Mouse (Mus musculus) CD4-positive helper T cell, adult 2 months (primary cell): ENCODE measurements around the gene Tigar.

Experiments
- DNase-seq: peaks from one replicate; pipeline ENCODE4 v3.0.0-alpha.2; 2012; ENCODE audit warnings: low read depth, missing footprints, low spot score

The Tigar gene

DNA sequence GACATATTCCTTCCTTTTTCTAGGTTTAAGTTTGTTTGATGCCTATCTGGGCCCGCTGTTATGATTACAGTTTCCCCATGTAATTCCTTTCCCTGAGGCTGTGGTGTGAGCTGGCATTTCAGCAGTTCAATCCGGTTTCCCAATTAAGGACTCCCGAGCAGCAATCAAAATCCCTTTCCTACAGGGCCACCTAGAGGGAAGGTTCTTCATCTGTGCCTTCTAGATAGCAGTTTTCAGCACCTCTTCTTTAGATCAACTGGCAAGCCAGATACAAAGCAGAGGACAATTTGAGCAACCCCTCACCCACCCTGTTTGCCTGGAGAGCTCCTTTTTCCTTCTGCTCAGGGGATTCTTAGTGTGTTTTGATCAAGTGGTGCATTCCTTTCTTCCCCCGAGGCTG is 22.6 kb downstream of the Tigar start:
- no peak for DNase-seq

- DNase-seq: no peak
Measured at GRCm38 (mm10) chr6:127081820-127082219, 27.5 kb downstream of the Tigar start.

DNA sequence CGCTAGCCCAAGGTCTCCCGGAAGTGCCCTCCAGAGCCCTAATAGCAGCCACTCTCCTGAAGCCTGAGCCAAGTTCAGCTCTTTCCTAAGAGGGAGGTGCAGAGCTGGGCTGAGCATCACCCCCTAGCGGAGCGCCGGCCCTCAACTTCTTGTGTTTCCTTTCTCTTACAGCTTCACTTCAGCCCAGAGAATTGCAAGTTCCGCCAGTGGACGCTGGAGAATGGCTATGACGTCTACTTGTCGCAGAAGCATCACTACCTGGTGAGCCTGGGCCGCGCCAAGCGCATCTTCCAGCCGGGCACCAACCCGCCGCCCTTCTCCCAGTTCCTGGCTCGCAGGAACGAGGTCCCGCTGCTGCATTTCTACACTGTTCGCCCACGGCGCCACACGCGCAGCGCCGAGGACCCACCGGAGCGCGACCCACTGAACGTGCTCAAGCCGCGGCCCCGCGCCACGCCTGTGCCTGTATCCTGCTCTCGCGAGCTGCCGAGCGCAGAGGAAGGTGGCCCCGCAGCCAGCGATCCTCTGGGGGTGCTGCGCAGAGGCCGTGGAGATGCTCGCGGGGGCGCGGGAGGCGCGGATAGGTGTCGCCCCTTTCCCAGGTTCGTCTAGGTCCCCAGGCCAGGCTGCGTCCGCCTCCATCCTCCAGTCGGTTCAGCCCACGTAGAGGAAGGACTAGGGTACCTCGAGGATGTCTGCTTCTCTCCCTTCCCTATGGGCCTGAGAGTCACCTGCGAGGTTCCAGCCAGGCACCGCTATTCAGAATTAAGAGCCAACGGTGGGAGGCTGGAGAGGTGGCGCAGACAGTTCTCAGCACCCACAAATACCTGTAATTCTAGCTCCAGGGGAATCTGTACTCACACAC is 29.3 kb downstream of the Tigar start:
- DNase-seq: peak; percentile 69

DNA sequence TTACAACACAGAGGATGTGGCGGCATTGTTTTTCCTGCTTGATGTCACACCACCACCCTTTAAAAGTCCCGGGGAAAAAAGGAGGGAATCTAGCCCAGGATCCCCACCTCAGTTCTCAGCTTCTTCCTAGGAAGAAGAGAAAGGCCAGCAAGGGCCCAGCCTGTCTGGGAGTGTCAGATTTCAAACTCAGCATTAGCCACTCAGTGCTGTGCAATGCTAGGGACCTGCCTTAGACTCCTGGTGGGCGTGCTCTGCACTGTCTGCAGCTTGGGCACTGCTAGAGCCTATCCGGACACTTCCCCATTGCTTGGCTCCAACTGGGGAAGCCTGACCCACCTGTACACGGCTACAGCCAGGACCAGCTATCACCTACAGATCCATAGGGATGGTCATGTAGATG is 36.5 kb downstream of the Tigar start, which contains the start of gene Fgf23:
Gene Fgf23, plus strand, starts transcription at position 86 of the 400 bp plus-strand sequence.
- DNase-seq: no peak

GRCm38 (mm10) chr6:127064815-127065214 is 44.5 kb downstream of the Tigar start:
- no peak for DNase-seq

DNA sequence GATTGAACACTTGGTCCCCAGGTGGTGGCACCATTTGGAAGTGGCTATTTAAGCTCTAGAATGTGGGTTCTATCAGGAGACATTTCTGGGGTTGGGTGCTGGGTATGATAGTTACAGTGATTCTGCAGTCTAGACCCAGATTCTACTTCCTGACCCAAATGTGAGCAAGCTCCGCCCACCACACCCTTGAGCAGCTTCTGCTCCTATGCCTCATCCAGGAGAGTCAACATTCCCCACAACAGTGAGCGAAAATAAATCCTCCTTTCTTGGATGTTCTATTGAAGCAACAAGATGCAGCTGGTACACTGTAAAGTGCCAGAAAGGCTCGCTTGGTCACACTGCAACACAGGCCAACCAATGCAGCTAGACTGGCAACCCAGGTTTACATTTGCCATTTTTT is 45.4 kb downstream of the Tigar start:
- no peak for DNase-seq

- DNase-seq: no peak
Measured at GRCm38 (mm10) chr6:127059975-127060374, 49.4 kb downstream of the Tigar start.

DNA sequence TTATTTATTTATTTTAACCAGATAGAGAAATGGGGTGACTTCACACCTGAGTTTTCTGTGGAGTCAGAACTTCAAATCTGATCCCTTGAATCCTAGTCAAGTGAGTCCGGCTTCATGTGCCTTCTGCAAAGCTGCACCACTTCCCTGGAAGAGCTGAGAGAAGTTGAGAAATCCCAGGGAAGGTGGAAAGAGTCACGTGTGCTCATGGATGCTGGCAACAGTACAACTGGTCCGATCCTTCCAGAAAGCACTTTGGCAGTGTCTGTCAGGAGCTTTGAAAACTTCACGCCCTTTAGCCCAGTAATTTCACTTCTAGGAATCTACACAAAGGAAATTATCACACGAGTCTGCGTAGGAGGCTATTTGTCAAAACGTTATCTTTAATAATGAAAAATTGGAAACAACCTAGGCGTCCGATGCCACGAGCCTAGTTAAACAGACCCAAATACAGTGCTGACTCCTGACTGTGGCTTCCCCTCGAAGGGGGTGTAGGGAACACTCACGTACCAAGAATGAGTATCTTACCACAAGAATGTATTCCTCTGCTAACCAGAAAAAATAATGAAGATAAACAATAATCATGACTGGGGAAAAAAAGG is 52.3 kb downstream of the Tigar start:
- DNase-seq: no peak

- no peak for DNase-seq
Measured at GRCm38 (mm10) chr6:127050847-127051246, 58.5 kb downstream of the Tigar start.

GRCm38 (mm10) chr6:127044909-127045308 is 64.4 kb downstream of the Tigar start:
- DNase-seq: no peak
